Mouse (Mus musculus): ENCODE measurements around the gene Pfkfb3. TPM values are rescaled to one million over a fixed set of nuclear protein-coding genes. Genes with fewer than 3 reads are reported as not detected.

Pfkfb3 gene
- polyA plus RNA-seq, 2 experiments: 11.4 to 19.6 TPM

- Histone ChIP-seq H3K4me2 (replicated peaks; ENCODE audit: low read depth, low read length, severe bottlenecking) (no peak overlapping the region), H3K27ac (replicated peaks; ENCODE audit: low read depth, low read length) (no peak overlapping the region), H3K4me1 (ENCODE audit: control insufficient read depth, insufficient read depth, low read length) (0 out of 2 replicates have a peak, but pooled peaks cover 5% of the 10 kb centered on the region), H3K9me3 (ENCODE audit: control insufficient read depth, low read length) (no peaks in the 10 kb centered on the region), H3K4me3 (replicated peaks; ENCODE audit: low read length) (no peak overlapping the region), H3K9ac (ENCODE audit: low read depth, low read length, severe bottlenecking) (no peak overlapping the region), H3K27me3 (ENCODE audit: control insufficient read depth, insufficient read depth, low read length) (no peaks in the 10 kb centered on the region), H3K36me3 (ENCODE audit: control insufficient read depth, insufficient read depth, low read length) (no peaks in the 10 kb centered on the region)
- WGBS: 71% methylated on average over 9 of the region's 9 CpGs
- ATAC-seq (ENCODE audit: low FRiP score, low read depth) (no peak), DNase-seq (ENCODE audit: low spot score) (no peak)
- TF ChIP-seq POLR2A (IDR thresholded peaks at IDR 0.05; ENCODE audit: borderline replicate concordance, extremely low read depth, insufficient read depth, insufficient read length): no peak
Observed at GRCm38 (mm10) chr2:11520786-11521185, 33.1 kb downstream of the Pfkfb3 start.

GRCm38 (mm10) chr2:11515828-11516227, 38.0 kb downstream of the Pfkfb3 start:
- Histone ChIP-seq H3K27ac (replicated peaks; ENCODE audit: low read depth, low read length) (no peak overlapping the region), H3K9ac (ENCODE audit: low read depth, low read length, severe bottlenecking) (no peak overlapping the region), H3K4me1 (ENCODE audit: control insufficient read depth, insufficient read depth, low read length) (peaks cover 2% of the 10 kb centered on the region; the same call in 1 of the 2 replicates), H3K27me3 (ENCODE audit: control insufficient read depth, insufficient read depth, low read length) (no peaks in the 10 kb centered on the region), H3K4me3 (replicated peaks; ENCODE audit: low read length) (no peak overlapping the region), H3K4me2 (replicated peaks; ENCODE audit: low read depth, low read length, severe bottlenecking) (no peak overlapping the region), H3K9me3 (ENCODE audit: control insufficient read depth, low read length) (no peaks in the 10 kb centered on the region), H3K36me3 (ENCODE audit: control insufficient read depth, insufficient read depth, low read length) (no peaks in the 10 kb centered on the region)
- no peak for DNase-seq (ENCODE audit: low spot score)
- TF ChIP-seq POLR2A (IDR thresholded peaks at IDR 0.05; ENCODE audit: borderline replicate concordance, extremely low read depth, insufficient read depth, insufficient read length): no peak
- 86% methylated on average over 3 of the region's 3 CpGs for WGBS
- ATAC-seq (ENCODE audit: low FRiP score, low read depth): no peak

DNA sequence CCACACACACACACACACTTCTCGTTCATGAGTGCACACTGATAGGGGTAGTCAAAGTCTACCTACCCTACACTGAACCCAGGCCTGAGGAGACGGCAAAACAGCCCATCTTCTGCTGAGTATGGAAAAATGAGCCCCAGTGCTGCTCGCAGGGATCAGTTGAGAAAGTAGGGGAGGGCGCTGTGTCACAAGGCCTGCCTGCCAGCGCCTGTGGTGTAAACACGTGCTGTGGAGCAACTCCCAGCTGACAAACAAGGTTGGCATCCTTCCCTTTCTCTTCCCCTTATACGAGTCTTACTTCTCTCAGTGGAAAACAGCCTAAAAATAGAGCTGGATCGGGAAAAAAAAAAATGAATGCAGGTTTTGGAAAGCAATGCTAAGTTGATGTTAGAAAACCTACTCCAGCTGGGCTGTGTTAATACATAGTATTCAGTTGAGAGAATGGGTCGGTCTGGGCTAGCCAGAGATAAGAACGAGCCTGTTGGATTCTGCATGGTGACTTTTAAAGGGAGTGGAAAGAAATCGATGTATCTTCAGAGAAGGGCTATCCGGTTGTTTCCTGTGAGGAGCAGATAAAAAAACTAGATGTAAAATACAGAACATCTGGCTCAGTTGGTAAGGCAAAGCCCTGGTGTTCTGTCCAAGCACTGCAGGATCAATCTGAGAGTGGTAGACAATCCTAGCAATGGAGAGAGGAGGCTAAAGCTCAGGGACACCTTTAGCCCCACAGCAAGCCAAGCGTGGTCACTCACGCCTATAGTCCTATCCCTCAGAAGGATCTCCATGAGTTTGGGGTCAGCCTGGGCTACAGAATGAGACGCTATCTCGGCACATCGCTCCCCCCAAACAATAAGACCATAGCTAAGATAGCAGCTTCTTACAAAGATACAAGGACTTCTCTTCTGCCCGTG, 40.6 kb downstream of the Pfkfb3 start:
- Histone ChIP-seq H3K4me3 (replicated peaks; ENCODE audit: low read length) (no peak overlapping the region), H3K9me3 (ENCODE audit: control insufficient read depth, low read length) (no peaks in the 10 kb centered on the region), H3K27me3 (ENCODE audit: control insufficient read depth, insufficient read depth, low read length) (no peaks in the 10 kb centered on the region), H3K36me3 (ENCODE audit: control insufficient read depth, insufficient read depth, low read length) (no peaks in the 10 kb centered on the region), H3K27ac (replicated peaks; ENCODE audit: low read depth, low read length) (no peak overlapping the region), H3K4me1 (ENCODE audit: control insufficient read depth, insufficient read depth, low read length) (peaks cover 2% of the 10 kb centered on the region; the same call in 1 of the 2 replicates), H3K4me2 (replicated peaks; ENCODE audit: low read depth, low read length, severe bottlenecking) (no peak overlapping the region), H3K9ac (ENCODE audit: low read depth, low read length, severe bottlenecking) (no peak overlapping the region)
- DNase-seq (ENCODE audit: low spot score): peak; percentile 48
- no peak for TF ChIP-seq POLR2A (IDR thresholded peaks at IDR 0.05; ENCODE audit: borderline replicate concordance, extremely low read depth, insufficient read depth, insufficient read length)
- 66% methylated on average over 18 of the region's 18 CpGs for WGBS
- ATAC-seq (ENCODE audit: low FRiP score, low read depth): no peak

- Histone ChIP-seq H3K4me3 (replicated peaks; ENCODE audit: low read length) (no peak overlapping the region), H3K27me3 (ENCODE audit: control insufficient read depth, insufficient read depth, low read length) (no peaks in the 10 kb centered on the region), H3K9me3 (ENCODE audit: control insufficient read depth, low read length) (no peaks in the 10 kb centered on the region), H3K36me3 (ENCODE audit: control insufficient read depth, insufficient read depth, low read length) (no peaks in the 10 kb centered on the region), H3K4me2 (replicated peaks; ENCODE audit: low read depth, low read length, severe bottlenecking) (no peak overlapping the region), H3K9ac (ENCODE audit: low read depth, low read length, severe bottlenecking) (no peak overlapping the region), H3K4me1 (ENCODE audit: control insufficient read depth, insufficient read depth, low read length) (peaks cover 2% of the 10 kb centered on the region; the same call in 1 of the 2 replicates), H3K27ac (replicated peaks; ENCODE audit: low read depth, low read length) (no peak overlapping the region)
- DNase-seq (ENCODE audit: low spot score) (no peak), ATAC-seq (ENCODE audit: low FRiP score, low read depth) (no peak)
- 86% methylated on average over 1 of the region's 1 CpGs for WGBS
- TF ChIP-seq POLR2A (IDR thresholded peaks at IDR 0.05; ENCODE audit: borderline replicate concordance, extremely low read depth, insufficient read depth, insufficient read length): no peak
Observed at GRCm38 (mm10) chr2:11512127-11512526, 41.8 kb downstream of the Pfkfb3 start.

- peak; percentile 33 for DNase-seq (ENCODE audit: low spot score)
- Histone ChIP-seq H3K27ac (replicated peaks; ENCODE audit: low read depth, low read length) (peak overlapping the region; percentile 92; the same call in 1 of the 2 replicates), H3K27me3 (ENCODE audit: control insufficient read depth, insufficient read depth, low read length) (no peaks in the 10 kb centered on the region), H3K9me3 (ENCODE audit: control insufficient read depth, low read length) (no peaks in the 10 kb centered on the region), H3K36me3 (ENCODE audit: control insufficient read depth, insufficient read depth, low read length) (0 out of 2 replicates have a peak, but pooled peaks cover 5% of the 10 kb centered on the region), H3K4me3 (replicated peaks; ENCODE audit: low read length) (peak overlapping the region; percentile 64), H3K4me1 (ENCODE audit: control insufficient read depth, insufficient read depth, low read length) (peaks cover 14% of the 10 kb centered on the region), H3K9ac (ENCODE audit: low read depth, low read length, severe bottlenecking) (peak overlapping the region; percentile 82; the same call in 1 of the 2 replicates), H3K4me2 (replicated peaks; ENCODE audit: low read depth, low read length, severe bottlenecking) (peak overlapping the region; percentile 91)
- WGBS: 10% methylated on average over 7 of the region's 7 CpGs
- TF ChIP-seq POLR2A (IDR thresholded peaks at IDR 0.05; ENCODE audit: borderline replicate concordance, extremely low read depth, insufficient read depth, insufficient read length): no peak
- ATAC-seq (ENCODE audit: low FRiP score, low read depth): no peak
Observed at GRCm38 (mm10) chr2:11503736-11504135, 50.1 kb downstream of the Pfkfb3 start.
